Mouse (Mus musculus): Measurements from ENCODE around the gene Gcfc2. TPM values are rescaled to one million over a fixed set of nuclear protein-coding genes. Genes with fewer than 3 reads are reported as not detected.

The Gcfc2 gene
- total and polyA plus RNA-seq, 3 experiments = 9.8 to 15.1 TPM; not detected in 1

- H3K79me2 ChIP-seq (ENCODE audit: control insufficient read depth, insufficient read depth, low read length, poor library complexity) = no peaks in the 10 kb centered on the region
- H3K9me3 ChIP-seq (replicated peaks; ENCODE audit: insufficient read depth, low read length) = no peaks in the 10 kb centered on the region
- no peaks in the 10 kb centered on the region; a peak in 1 of 4 replicates for H3K27me3 ChIP-seq (ENCODE audit: control insufficient read depth in 1 of 2, insufficient read depth in 2 of 2, low read length in 2 of 2)
- TF ChIP-seq TBP (IDR thresholded peaks at IDR 0.05; ENCODE audit: low read depth, low read length) (no peak), MAZ (IDR thresholded peaks at IDR 0.05; ENCODE audit: low read depth, low read length) (no peak), BHLHE40 (IDR thresholded peaks at IDR 0.05; ENCODE audit: borderline replicate concordance, low read depth, low read length) (no peak), MAFK (IDR thresholded peaks at IDR 0.05; ENCODE audit: borderline replicate concordance, low read depth, low read length) (no peak), USF1 (IDR thresholded peaks at IDR 0.05; ENCODE audit: low read depth, low read length) (no peak), GATA1 (IDR thresholded peaks at IDR 0.05; ENCODE audit: low read depth, low read length) (no peak), ELF1 (IDR thresholded peaks at IDR 0.05; ENCODE audit: low read depth, low read length) (no peak), JUND (IDR thresholded peaks at IDR 0.05; ENCODE audit: low read depth, low read length) (no peak), ZC3H11A (IDR thresholded peaks at IDR 0.05; ENCODE audit: low read depth, low read length) (no peak), UBTF (IDR thresholded peaks at IDR 0.05; ENCODE audit: borderline replicate concordance, insufficient read depth, low read depth, low read length) (no peak), EP300 (IDR thresholded peaks at IDR 0.05; ENCODE audit: low read depth in 1 of 2, low read length in 2 of 2) (no peak), CHD1 (IDR thresholded peaks at IDR 0.05; ENCODE audit: low read depth, low read length) (no peak), ZMIZ1 (IDR thresholded peaks at IDR 0.05; ENCODE audit: low read depth, low read length) (no peak), SIN3A (IDR thresholded peaks at IDR 0.05; ENCODE audit: low read length) (no peak), RAD21 (IDR thresholded peaks at IDR 0.05; ENCODE audit: low read depth, low read length) (no peak), ETS1 (IDR thresholded peaks at IDR 0.05; ENCODE audit: low read depth, low read length) (no peak), POLR2AphosphoS5 (IDR thresholded peaks at IDR 0.05; ENCODE audit: borderline replicate concordance, low read depth, low read length) (no peak)
- no peak overlapping the region for H3K27ac ChIP-seq (ENCODE audit: control insufficient read depth, low read depth, low read length)
- DNase-seq (ENCODE audit: low read depth, low spot score) = no peak
- H3K9ac ChIP-seq (ENCODE audit: control insufficient read depth, low read depth, low read length, poor library complexity, severe bottlenecking) = no peak overlapping the region
- no peak overlapping the region for H3K4me3 ChIP-seq (ENCODE audit: control insufficient read depth in 1 of 2, insufficient read depth in 1 of 2, low read depth in 2 of 2, low read length in 2 of 2)
- H3K36me3 ChIP-seq (ENCODE audit: control insufficient read depth in 1 of 2, insufficient read depth in 2 of 2, low read length in 2 of 2) = no peaks in the 10 kb centered on the region
- H3K4me1 ChIP-seq (ENCODE audit: control insufficient read depth in 1 of 2, insufficient read depth in 2 of 2, low read length in 2 of 2) = no peaks in the 10 kb centered on the region
Measured at GRCm38 (mm10) chr6:81986599-81986998, 63.1 kb downstream of the Gcfc2 start.

GRCm38 (mm10) chr6:81987010-81987409, 63.5 kb downstream of the Gcfc2 start:
- Histone ChIP-seq H3K4me3 (ENCODE audit: control insufficient read depth in 1 of 2, insufficient read depth in 1 of 2, low read depth in 2 of 2, low read length in 2 of 2) (no peak overlapping the region), H3K79me2 (ENCODE audit: control insufficient read depth, insufficient read depth, low read length, poor library complexity) (no peaks in the 10 kb centered on the region)

More at GRCm38 (mm10) chr6:81987010-81987409, 63.5 kb downstream of the Gcfc2 start:
- Histone ChIP-seq H3K9ac (ENCODE audit: control insufficient read depth, low read depth, low read length, poor library complexity, severe bottlenecking) (no peak overlapping the region), H3K36me3 (ENCODE audit: control insufficient read depth in 1 of 2, insufficient read depth in 2 of 2, low read length in 2 of 2) (no peaks in the 10 kb centered on the region), H3K27me3 (ENCODE audit: control insufficient read depth in 1 of 2, insufficient read depth in 2 of 2, low read length in 2 of 2) (no peaks in the 10 kb centered on the region; a peak in 1 of 4 replicates), H3K4me1 (ENCODE audit: control insufficient read depth in 1 of 2, insufficient read depth in 2 of 2, low read length in 2 of 2) (no peaks in the 10 kb centered on the region), H3K27ac (ENCODE audit: control insufficient read depth, low read depth, low read length) (no peak overlapping the region), H3K9me3 (replicated peaks; ENCODE audit: insufficient read depth, low read length) (no peaks in the 10 kb centered on the region)
- DNase-seq (ENCODE audit: low read depth, low spot score) = peak; percentile 40
- no peak for TF ChIP-seq ZNF384 (IDR thresholded peaks at IDR 0.05; ENCODE audit: low read depth, low read length)
- TF ChIP-seq TAL1 (IDR thresholded peaks at IDR 0.05; ENCODE audit: low read length) = no peak
- peak; percentile 33 for TF ChIP-seq RAD21 (IDR thresholded peaks at IDR 0.05; ENCODE audit: low read depth, low read length)
- peak; percentile 7 to 75 (median 50); a peak in 4 of 6 replicates for TF ChIP-seq CTCF (IDR thresholded peaks at IDR 0.05 in 2 of 3, conservative IDR thresholded peaks at IDR 0.05 in 1 of 3; ENCODE audit: control insufficient read depth in 1 of 3, insufficient read depth in 1 of 3, low read depth in 2 of 3, low read length in 3 of 3, poor library complexity in 1 of 3, severe bottlenecking in 1 of 3)
- no peak for TF ChIP-seq JUND (IDR thresholded peaks at IDR 0.05; ENCODE audit: low read depth, low read length)
- TF ChIP-seq MEF2A (IDR thresholded peaks at IDR 0.05; ENCODE audit: extremely low read depth, insufficient replicate concordance, low read depth, low read length, poor library complexity, severe bottlenecking) = no peak
- peak; percentile 39 for TF ChIP-seq SMC3 (IDR thresholded peaks at IDR 0.05; ENCODE audit: low read depth, low read length)
- no peak for TF ChIP-seq ETS1 (IDR thresholded peaks at IDR 0.05; ENCODE audit: low read depth, low read length)

All from MEL (cell line).